Mouse (Mus musculus) left cerebral cortex, adult 11 months (tissue): ENCODE results near the gene Gm49776.
"Not testable (repeated sequence)": the region's sequence is repeated elsewhere in the genome, so short reads cannot be mapped to it uniquely, and the experiment has no call there.

Source experiments
- DNase-seq: peaks from one replicate; pipeline ENCODE4 v3.0.0; 2022; ENCODE audit warnings: low spot score

Gene Gm49776

GRCm38 (mm10) chr16:18258221-18258620 is at the start of gene Gm49776:
Gm49776 (minus strand) TSS chr16:18258321.
- DNase-seq, result no peak

GRCm38 (mm10) chr16:18289614-18290013 is 31.5 kb upstream of the Gm49776 start:
- not testable (repeated sequence) for DNase-seq

GRCm38 (mm10) chr16:18289067-18289588 is 31.0 kb upstream of the Gm49776 start, which contains the start of gene Dgcr8:
Dgcr8 (minus strand) TSS chr16:18289246.
- DNase-seq, result peak; percentile 96

DNA sequence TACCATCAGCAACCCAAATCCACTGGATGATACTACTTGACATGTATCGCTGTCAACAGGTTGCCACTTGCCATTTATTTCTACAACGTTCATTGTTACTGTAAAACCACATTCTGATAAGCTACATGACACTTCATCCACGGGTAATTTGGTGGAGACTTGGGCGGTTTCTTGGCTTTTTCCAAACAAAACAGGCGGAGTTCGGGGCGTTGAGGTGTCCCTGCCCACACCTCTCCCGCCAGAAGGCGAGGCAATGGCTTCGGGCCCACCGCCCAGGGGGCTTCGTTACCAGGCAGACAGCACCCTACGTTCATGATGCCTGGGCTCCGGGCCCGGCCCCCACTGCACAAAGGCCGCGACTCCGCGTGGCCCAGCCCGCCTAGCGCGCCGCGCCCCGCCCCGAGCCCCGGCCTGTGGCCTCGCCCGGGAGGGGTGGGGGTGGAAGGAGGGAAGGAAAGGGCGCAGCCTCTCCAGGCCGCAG is 30.5 kb upstream of the Gm49776 start:
- peak; percentile 35 for DNase-seq

DNA sequence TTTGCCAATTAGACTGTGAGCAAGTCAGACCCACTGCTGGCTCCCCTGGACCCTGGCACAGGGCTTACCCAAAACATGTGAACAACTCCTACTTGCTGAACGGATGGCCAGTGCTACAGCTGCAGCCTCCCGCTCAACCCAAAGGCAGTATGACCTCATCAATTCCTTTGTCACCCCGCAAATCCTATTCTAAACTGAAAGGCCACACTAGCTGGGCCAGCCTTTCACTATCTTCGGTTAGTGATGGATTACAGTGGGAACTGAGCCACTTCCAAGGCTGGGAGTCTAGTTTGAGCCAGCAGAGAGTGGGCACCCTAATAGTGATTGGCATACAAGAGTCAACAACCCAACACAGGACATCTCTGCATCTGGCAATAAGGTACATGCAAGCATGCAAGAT is 30.0 kb upstream of the Gm49776 start:
- DNase-seq, result no peak

- no peak for DNase-seq
These were observed 17.0 kb upstream of the Gm49776 start for GRCm38 (mm10) chr16:18275166-18275565.

DNA sequence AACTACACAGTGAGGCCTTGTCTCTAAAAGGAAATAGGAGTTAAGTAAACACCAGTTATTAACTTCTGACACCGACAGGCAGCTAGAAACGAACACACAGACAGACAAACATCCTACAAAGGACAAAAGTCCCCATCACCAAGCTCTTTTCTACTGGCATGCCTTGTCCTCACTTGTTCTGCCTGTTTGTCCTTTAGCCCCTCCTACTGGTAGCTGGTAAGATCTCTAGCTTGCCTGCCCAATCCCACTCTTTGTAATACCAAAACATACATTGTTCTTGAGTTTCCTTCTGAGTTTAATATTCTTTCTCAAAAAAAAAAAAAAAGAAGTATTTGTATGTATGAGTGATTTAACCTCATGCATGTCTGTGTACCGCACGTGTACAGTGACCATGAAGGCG is 10.1 kb upstream of the Gm49776 start:
- no peak for DNase-seq

DNA sequence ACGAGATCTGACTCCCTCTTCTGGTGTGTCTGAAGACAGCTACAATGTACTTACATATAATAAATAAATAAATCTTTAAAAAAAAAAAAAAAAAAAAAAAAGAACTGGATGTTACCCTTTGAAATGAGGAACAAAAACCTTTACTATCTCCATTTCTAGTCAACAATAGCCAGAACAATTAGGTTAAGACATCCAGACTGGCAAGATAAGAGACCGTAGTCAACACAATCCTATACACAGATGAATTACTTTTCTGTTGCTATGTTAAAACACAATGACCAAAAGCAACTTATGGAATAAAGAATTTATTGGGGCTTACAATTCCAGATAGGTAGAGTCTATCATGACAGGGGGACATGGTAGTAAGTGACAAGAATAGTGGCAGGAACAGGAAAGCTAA is 6.9 kb upstream of the Gm49776 start:
- no peak for DNase-seq

DNA sequence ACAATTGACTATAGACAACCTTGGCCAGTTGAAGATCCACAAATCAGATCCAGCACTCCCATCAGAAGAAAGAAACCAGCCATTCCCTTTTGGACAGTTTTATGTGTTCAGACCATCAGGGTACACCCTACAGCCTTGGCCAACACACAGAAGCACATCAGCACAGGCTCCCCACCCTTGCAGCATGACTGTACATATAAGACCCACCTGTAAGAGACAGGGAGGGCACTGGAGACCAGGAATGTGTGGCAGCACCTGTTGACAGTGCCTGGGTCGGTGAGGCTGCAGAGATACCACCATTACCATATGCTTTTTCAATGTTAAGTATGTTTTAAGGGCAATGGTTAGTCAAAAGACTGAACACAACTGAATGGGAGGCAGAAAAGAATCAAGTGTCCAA is 4.3 kb downstream of the Gm49776 start:
- DNase-seq, result no peak

GRCm38 (mm10) chr16:18252736-18253135 is 5.4 kb downstream of the Gm49776 start:
- no peak for DNase-seq

- DNase-seq, result no peak
These were observed 7.0 kb downstream of the Gm49776 start for GRCm38 (mm10) chr16:18250828-18251790.

- no peak for DNase-seq
These were observed 7.9 kb downstream of the Gm49776 start for GRCm38 (mm10) chr16:18250231-18250630.

- DNase-seq, result no peak
These were observed 8.7 kb downstream of the Gm49776 start for GRCm38 (mm10) chr16:18249364-18249967.

- peak; percentile 99 for DNase-seq
These were observed 9.4 kb downstream of the Gm49776 start, which contains the start of the genes Trmt2a and Ranbp1 for GRCm38 (mm10) chr16:18248433-18249363. Trmt2a (plus strand) TSS chr16:18248679. Ranbp1 (minus strand) TSS chr16:18248732.

DNA sequence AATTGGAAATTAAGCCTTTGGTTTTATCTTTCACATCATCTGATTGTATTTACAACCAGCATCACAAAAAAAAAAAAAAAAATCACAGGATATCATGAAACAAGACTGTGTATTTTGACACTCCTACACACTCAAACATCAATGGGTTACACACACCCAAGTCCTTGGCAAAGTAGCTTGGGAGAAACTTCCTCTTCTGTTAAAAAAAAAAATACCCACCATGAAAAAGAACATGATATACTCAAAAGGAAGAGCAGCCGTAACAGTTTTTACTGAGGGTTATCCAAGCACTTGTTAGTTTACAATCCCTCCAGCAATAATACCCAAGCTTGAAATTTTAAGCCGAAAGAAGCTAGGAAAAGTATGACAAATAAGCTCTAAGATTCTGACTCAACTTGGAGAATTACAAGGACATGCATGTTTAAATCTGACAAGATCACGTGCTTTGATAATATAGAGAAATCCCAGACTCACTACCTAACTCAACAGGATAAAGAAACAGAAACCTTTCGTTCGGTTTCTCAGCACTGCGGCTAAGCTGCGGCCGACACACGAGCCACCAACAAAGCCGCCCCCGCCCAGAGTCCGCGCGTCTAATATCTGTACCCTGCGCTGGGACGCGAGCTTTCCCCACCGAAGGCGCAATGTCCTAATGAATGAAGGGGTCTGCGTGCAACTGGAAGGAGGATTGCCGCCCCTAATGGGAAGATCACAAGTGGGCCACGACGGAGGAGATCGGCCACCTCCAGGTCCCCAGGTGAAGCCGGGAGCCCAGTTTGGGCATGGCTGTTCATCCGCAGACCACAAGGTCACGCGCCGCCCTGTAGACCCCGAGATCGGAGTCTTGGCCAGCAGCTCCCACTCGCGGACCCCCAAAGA is 10.4 kb downstream of the Gm49776 start:
- DNase-seq, result no peak

- DNase-seq, result no peak
These were observed 16.5 kb downstream of the Gm49776 start for GRCm38 (mm10) chr16:18241581-18241980.

DNA sequence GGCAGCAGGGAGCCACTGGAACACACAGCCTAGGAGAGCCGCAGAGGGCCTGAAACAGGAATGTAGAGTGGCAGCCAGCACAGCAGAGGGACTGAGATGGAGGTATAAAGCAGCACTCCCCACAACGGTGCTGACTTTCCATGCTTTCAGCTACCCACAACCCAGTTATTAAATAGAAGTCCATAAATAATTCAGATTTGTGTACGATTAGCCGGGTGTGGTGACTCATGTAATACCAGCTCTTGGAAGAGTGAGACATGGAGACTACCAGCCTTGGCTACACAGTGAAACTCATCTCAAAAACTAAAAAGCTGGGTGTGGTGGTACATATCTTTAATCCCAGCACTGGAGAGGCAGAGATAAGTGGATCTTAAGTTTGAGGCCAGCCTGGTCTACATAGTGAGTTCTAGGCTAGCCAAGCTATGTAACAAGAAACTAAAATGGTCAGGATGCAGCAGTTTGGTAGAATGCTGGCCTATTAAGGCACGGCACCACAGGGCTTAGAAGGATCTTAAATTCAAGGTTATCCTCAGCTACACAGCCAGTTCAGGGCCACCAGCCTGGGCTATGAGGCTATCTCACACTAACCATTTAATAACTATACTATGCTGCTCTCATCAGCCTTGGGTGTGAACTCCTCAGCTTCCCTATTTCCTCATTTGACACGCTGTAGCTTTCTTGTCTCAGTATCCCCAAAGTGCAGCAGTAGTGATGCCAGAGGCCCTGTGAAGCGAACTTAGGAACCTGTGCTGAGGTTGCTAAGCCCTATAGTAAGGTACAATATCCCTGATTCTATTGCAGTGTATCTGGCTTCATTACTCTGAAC is 21.2 kb downstream of the Gm49776 start:
- no peak for DNase-seq

DNA sequence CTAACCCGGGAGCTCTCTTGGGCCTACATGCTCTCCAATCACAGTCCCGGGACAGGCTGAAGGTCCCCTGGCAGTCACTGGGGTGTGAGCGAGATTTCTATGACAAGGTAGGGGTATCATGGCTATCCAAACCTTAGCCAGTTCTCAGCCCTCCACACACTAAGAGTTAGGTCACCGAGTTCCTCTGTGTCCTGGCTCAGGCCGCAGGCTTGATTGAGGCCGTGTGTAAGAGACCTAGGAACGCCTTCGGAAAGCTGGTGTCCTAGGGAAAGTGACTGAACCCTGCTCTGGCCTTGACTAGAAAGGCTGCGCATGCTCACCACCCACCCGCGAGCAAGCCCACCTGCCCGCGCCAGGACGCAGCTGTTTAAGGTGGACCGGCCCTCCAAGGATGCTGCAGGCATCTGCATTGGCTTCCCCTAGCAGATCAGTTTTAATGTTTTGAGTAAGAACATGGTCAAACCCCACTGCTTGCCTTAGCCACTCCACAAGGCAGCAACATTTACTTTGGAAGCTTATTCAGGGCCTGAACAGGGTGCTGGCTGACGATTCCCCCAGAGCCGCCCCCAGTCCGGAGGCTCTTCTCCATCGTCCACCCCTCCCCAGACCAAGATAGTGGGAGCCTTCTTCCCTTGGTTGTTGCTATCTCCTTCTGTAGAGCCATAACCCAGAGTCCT is 22.6 kb downstream of the Gm49776 start:
- DNase-seq, result no peak
